Mouse (Mus musculus): Measurements from ENCODE around the gene Sytl2. TPM values are rescaled to one million over a fixed set of nuclear protein-coding genes. Genes with fewer than 3 reads are reported as not detected.

The Sytl2 gene
- polyA plus RNA-seq, 1 experiment from 2014 or later, result 3.8 TPM

DNA sequence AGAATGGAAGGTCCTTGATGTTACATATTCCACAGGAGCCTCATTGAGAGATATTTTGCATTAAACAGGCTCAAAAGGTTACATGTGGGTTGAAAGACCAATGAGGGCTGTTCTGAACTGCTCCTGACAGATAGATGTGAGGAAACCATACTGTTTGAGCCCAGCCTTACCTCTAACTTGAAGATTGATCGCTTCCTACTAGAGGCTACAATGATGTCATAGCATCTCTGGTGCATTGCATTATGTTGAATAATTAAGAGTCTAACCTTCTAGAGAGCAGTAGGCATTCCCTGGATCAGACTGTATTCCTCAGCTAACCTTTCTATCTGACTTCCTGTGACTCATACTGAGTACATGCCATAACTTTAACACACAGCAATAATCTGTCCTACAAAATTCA is 17.4 kb downstream of the Sytl2 start:
- WGBS, result 98% methylated on average over 1 of the region's 1 CpGs
- Histone ChIP-seq H3K4me3 (no peak overlapping the region), H3K27ac (replicated peaks) (no peak overlapping the region), H3K27me3 (ENCODE audit: low read depth, poor library complexity, severe bottlenecking) (no peaks in the 10 kb centered on the region), H3K36me3 (no peaks in the 10 kb centered on the region), H3K4me1 (peaks cover 14% of the 10 kb centered on the region), H3K9me3 (replicated peaks) (no peaks in the 10 kb centered on the region)
- DNase-seq (ENCODE audit: low spot score), result no peak

DNA sequence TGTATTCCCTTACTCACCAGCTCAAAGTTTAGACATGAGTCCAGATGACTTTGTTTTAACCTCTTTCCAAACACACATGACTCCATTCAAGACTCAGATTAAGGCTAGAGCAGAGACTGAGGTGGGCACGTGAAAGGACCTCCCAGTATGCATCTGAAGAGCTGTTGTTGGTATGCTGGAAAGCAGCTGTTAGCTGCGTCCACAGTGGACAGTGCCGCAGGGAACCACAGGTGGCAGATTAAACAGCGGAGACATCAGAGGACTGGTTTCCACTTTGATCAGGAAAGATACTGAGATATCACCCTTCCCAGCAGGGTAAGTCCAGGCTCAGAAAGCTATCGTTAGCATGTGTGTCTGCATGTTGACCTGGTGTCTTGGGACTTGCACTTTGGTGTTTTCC is 18.1 kb downstream of the Sytl2 start:
- no peaks in the 10 kb centered on the region for H3K36me3 ChIP-seq
- H3K4me3 ChIP-seq, result no peak overlapping the region
- H3K9me3 ChIP-seq (replicated peaks), result no peaks in the 10 kb centered on the region
- WGBS, result 51% methylated on average over 5 of the region's 5 CpGs
- no peaks in the 10 kb centered on the region for H3K27me3 ChIP-seq (ENCODE audit: low read depth, poor library complexity, severe bottlenecking)
- H3K4me1 ChIP-seq, result peaks cover 14% of the 10 kb centered on the region
- no peak for DNase-seq (ENCODE audit: low spot score)
- H3K27ac ChIP-seq (replicated peaks), result no peak overlapping the region

DNA sequence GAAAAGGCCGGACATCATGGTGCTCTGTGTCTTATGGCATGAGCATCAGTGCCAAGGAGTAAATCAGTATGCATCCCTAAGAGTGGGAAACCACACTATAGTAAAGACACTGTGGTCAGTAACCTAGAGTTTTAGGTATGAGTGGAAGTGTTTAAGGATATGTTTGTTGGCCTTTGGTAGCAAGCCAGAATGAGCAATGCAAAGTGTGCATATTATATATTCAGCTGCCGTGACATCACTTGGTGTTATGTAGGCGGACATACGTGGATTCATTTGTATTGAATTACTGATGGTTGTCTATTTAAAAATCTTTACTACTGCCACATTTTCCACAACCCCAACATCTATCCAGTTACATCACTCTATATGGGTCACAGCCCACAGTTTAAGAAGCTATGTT is 23.1 kb downstream of the Sytl2 start:
- no peaks in the 10 kb centered on the region for H3K36me3 ChIP-seq
- no peaks in the 10 kb centered on the region for H3K9me3 ChIP-seq (replicated peaks)
- no peak overlapping the region for H3K4me3 ChIP-seq
- peaks cover 1% of the 10 kb centered on the region for H3K4me1 ChIP-seq
- no peak overlapping the region for H3K27ac ChIP-seq (replicated peaks)
- 91% methylated on average over 4 of the region's 4 CpGs for WGBS
- H3K27me3 ChIP-seq (ENCODE audit: low read depth, poor library complexity, severe bottlenecking), result no peaks in the 10 kb centered on the region
- no peak for DNase-seq (ENCODE audit: low spot score)

DNA sequence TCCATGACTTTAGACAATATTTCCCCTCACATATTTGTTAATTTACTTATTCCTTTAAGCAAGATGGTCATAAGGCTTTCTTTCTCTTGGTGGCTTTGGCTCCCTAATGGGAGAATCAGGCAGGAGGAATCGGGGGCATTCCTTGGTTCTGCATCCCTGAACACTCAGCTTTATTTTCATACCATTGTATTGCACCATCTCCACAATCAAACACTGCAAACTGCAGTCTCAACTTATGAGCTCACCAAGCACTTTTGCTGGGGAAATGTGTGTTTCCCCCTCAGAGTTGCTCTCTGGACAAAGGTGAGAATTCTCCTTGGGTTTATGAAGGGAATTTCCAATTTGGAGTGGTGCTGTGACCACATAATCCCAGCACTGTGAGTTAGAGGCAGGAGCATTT is 28.1 kb downstream of the Sytl2 start:
- Histone ChIP-seq H3K4me1 (no peaks in the 10 kb centered on the region), H3K4me3 (no peak overlapping the region), H3K27me3 (ENCODE audit: low read depth, poor library complexity, severe bottlenecking) (no peaks in the 10 kb centered on the region), H3K36me3 (no peaks in the 10 kb centered on the region), H3K9me3 (replicated peaks) (no peaks in the 10 kb centered on the region), H3K27ac (replicated peaks) (no peak overlapping the region)
- 90% methylated on average over 1 of the region's 1 CpGs for WGBS
- DNase-seq (ENCODE audit: low spot score), result no peak

GRCm38 (mm10) chr7:90332483-90333065 is 30.5 kb downstream of the Sytl2 start:
- no peaks in the 10 kb centered on the region for H3K36me3 ChIP-seq
- WGBS, result 91% methylated on average over 3 of the region's 3 CpGs
- peaks cover 9% of the 10 kb centered on the region for H3K4me1 ChIP-seq

GRCm38 (mm10) chr7:90334362-90334761 is 32.3 kb downstream of the Sytl2 start:
- DNase-seq (ENCODE audit: low spot score), result no peak
- Histone ChIP-seq H3K36me3 (no peaks in the 10 kb centered on the region), H3K27me3 (ENCODE audit: low read depth, poor library complexity, severe bottlenecking) (no peaks in the 10 kb centered on the region), H3K4me3 (no peak overlapping the region), H3K27ac (replicated peaks) (no peak overlapping the region), H3K9me3 (replicated peaks) (no peaks in the 10 kb centered on the region), H3K4me1 (peaks cover 9% of the 10 kb centered on the region)
- WGBS, result 91% methylated on average over 6 of the region's 6 CpGs

More at GRCm38 (mm10) chr7:90332483-90333065, 30.5 kb downstream of the Sytl2 start:
- Histone ChIP-seq H3K4me3 (no peak overlapping the region), H3K9me3 (replicated peaks) (no peaks in the 10 kb centered on the region), H3K27ac (replicated peaks) (no peak overlapping the region), H3K27me3 (ENCODE audit: low read depth, poor library complexity, severe bottlenecking) (no peaks in the 10 kb centered on the region)
- DNase-seq (ENCODE audit: low spot score), result no peak

- no peaks in the 10 kb centered on the region for H3K27me3 ChIP-seq (ENCODE audit: low read depth, poor library complexity, severe bottlenecking)
- peaks cover 9% of the 10 kb centered on the region for H3K4me1 ChIP-seq
- no peak for DNase-seq (ENCODE audit: low spot score)
- WGBS, result 92% methylated on average over 3 of the region's 3 CpGs
- H3K36me3 ChIP-seq, result no peaks in the 10 kb centered on the region
- H3K4me3 ChIP-seq, result no peak overlapping the region
- H3K27ac ChIP-seq (replicated peaks), result no peak overlapping the region
- no peaks in the 10 kb centered on the region for H3K9me3 ChIP-seq (replicated peaks)
Measured at GRCm38 (mm10) chr7:90334831-90335230, 32.8 kb downstream of the Sytl2 start.

DNA sequence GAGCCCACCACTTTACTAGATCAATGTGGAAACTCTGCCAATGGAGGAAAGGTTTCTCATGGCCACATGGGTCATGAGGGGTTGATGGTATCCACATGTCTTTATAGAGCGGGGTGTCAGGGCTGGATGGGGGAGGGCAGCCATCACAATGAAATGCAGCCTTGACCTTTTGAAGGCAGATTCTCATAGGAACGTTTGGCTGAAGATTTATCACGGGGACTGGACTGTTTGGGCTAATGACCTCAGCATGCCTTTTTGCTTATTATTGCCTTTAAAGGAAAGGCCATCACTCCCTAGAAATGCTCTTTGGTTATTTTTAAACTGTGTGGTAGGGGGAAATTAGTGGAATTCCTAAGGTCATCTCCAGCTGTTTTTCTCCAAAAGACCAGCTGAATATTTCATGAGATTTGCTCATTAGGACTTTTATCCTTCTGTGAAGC is 33.7 kb downstream of the Sytl2 start:
- no peak overlapping the region for H3K27ac ChIP-seq (replicated peaks)
- WGBS, result 53% methylated on average over 3 of the region's 3 CpGs
- H3K9me3 ChIP-seq (replicated peaks), result no peaks in the 10 kb centered on the region
- H3K27me3 ChIP-seq (ENCODE audit: low read depth, poor library complexity, severe bottlenecking), result no peaks in the 10 kb centered on the region
- H3K4me1 ChIP-seq, result peaks cover 9% of the 10 kb centered on the region
- H3K4me3 ChIP-seq, result no peak overlapping the region
- H3K36me3 ChIP-seq, result no peaks in the 10 kb centered on the region
- DNase-seq (ENCODE audit: low spot score), result no peak

- no peaks in the 10 kb centered on the region for H3K27me3 ChIP-seq (ENCODE audit: low read depth, poor library complexity, severe bottlenecking)
- no peaks in the 10 kb centered on the region for H3K9me3 ChIP-seq (replicated peaks)
- DNase-seq (ENCODE audit: low spot score), result no peak
- no peak overlapping the region for H3K4me3 ChIP-seq
- 62% methylated on average over 12 of the region's 12 CpGs for WGBS
- H3K4me1 ChIP-seq, result peaks cover 6% of the 10 kb centered on the region
- peak overlapping the region; percentile 25; the same call in 1 of the 2 replicates for H3K27ac ChIP-seq (replicated peaks)
- no peaks in the 10 kb centered on the region for H3K36me3 ChIP-seq
Measured at GRCm38 (mm10) chr7:90341212-90341957, 39.3 kb downstream of the Sytl2 start.

- Histone ChIP-seq H3K4me3 (no peak overlapping the region), H3K9me3 (replicated peaks) (no peaks in the 10 kb centered on the region), H3K36me3 (no peaks in the 10 kb centered on the region), H3K27ac (replicated peaks) (no peak overlapping the region), H3K4me1 (peaks cover 6% of the 10 kb centered on the region), H3K27me3 (ENCODE audit: low read depth, poor library complexity, severe bottlenecking) (no peaks in the 10 kb centered on the region)
- 85% methylated on average over 3 of the region's 3 CpGs for WGBS
- no peak for DNase-seq (ENCODE audit: low spot score)
Measured at GRCm38 (mm10) chr7:90344903-90345302, 42.9 kb downstream of the Sytl2 start.

GRCm38 (mm10) chr7:90347779-90348437 is 45.9 kb downstream of the Sytl2 start:
- WGBS, result 91% methylated on average over 5 of the region's 5 CpGs
- H3K27ac ChIP-seq (replicated peaks), result no peak overlapping the region
- H3K4me1 ChIP-seq, result no peaks in the 10 kb centered on the region
- H3K9me3 ChIP-seq (replicated peaks), result no peaks in the 10 kb centered on the region
- DNase-seq (ENCODE audit: low spot score), result no peak
- H3K36me3 ChIP-seq, result no peaks in the 10 kb centered on the region
- H3K4me3 ChIP-seq, result no peak overlapping the region
- H3K27me3 ChIP-seq (ENCODE audit: low read depth, poor library complexity, severe bottlenecking), result no peaks in the 10 kb centered on the region

DNA sequence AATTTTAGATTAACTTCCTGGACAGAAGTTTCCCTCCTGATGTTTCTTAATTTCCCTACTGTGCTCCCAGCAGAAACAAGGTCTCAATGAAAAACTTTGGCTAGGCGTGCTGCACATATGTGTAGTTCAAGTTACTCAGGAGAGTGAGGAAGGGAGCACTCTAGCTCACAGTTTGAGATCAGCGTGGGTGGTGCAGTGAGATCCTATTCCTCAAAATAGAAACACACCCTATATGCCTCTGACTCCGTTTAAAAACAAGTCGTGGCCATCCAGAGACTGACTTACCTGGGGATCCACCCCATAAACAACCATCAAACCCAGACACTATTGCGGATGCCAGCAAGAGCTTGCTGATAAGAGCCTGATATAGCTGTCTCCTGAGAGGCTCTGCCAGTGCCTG is 47.0 kb downstream of the Sytl2 start:
- Histone ChIP-seq H3K4me3 (no peak overlapping the region), H3K27ac (replicated peaks) (no peak overlapping the region), H3K4me1 (no peaks in the 10 kb centered on the region), H3K27me3 (ENCODE audit: low read depth, poor library complexity, severe bottlenecking) (no peaks in the 10 kb centered on the region), H3K9me3 (replicated peaks) (no peaks in the 10 kb centered on the region), H3K36me3 (no peaks in the 10 kb centered on the region)
- WGBS, result 78% methylated on average over 5 of the region's 5 CpGs
- DNase-seq (ENCODE audit: low spot score), result no peak

- no peaks in the 10 kb centered on the region for H3K27me3 ChIP-seq (ENCODE audit: low read depth, poor library complexity, severe bottlenecking)
- DNase-seq (ENCODE audit: low spot score), result no peak
- no peaks in the 10 kb centered on the region for H3K36me3 ChIP-seq
- H3K4me1 ChIP-seq, result no peaks in the 10 kb centered on the region
- H3K27ac ChIP-seq (replicated peaks), result no peak overlapping the region
- H3K4me3 ChIP-seq, result no peak overlapping the region
- H3K9me3 ChIP-seq (replicated peaks), result no peaks in the 10 kb centered on the region
- WGBS, result 96% methylated on average over 3 of the region's 3 CpGs
Measured at GRCm38 (mm10) chr7:90352183-90352582, 50.1 kb downstream of the Sytl2 start.
